Mouse (Mus musculus) neural tube, embryonic 15.5 days (tissue): Measurements from ENCODE around the gene Gm35134. TPM values are rescaled to one million over a fixed set of nuclear protein-coding genes. Genes with fewer than 3 reads are reported as not detected.
"Not testable (repeated sequence)": the region's sequence is repeated elsewhere in the genome, so short reads cannot be mapped to it uniquely, and the experiment has no call there.

Source experiments
- ATAC-seq: fragments of 200-750 bp; cut with Nextera tagmentation; 2 replicates; pipeline ENCODE4 v1.8.0; 2017; ENCODE audit warnings: mild to moderate bottlenecking, moderate TSS enrichment, moderate library complexity; ENCODE audit not compliant: low FRiP score
- H3K27ac ChIP-seq: fragments of 300-500 bp; sonication (generic); replicated peaks from 2 replicates; pipeline ENCODE4 v1.5.1; 2015; ENCODE audit warnings: mild to moderate bottlenecking, inconsistent platforms
- H3K27me3 ChIP-seq: fragments of 300-500 bp; sonication (generic); replicated peaks from 2 replicates; pipeline ENCODE4 v1.6.1; 2015; ENCODE audit warnings: inconsistent platforms
- H3K36me3 ChIP-seq: fragments of 300-500 bp; sonication (generic); 2 replicates; pipeline ENCODE4 v1.6.1; 2015; ENCODE audit warnings: inconsistent platforms
- H3K4me1 ChIP-seq: fragments of 300-500 bp; sonication (generic); 2 replicates; pipeline ENCODE4 v1.6.1; 2015; ENCODE audit warnings: inconsistent platforms
- H3K4me2 ChIP-seq: fragments of 300-500 bp; sonication (generic); 2 replicates; pipeline ENCODE4 v1.6.1; 2015; ENCODE audit warnings: inconsistent platforms, mild to moderate bottlenecking, moderate library complexity
- H3K4me3 ChIP-seq: fragments of 300-500 bp; sonication (generic); replicated peaks from 2 replicates; pipeline ENCODE4 v1.5.1; 2015; ENCODE audit warnings: mild to moderate bottlenecking, inconsistent platforms
- H3K9ac ChIP-seq: fragments of 300-500 bp; sonication (generic); replicated peaks from 2 replicates; pipeline ENCODE4 v1.6.1; 2015; ENCODE audit warnings: mild to moderate bottlenecking, inconsistent platforms
- H3K9me3 ChIP-seq: fragments of 300-500 bp; sonication (generic); replicated peaks from 2 replicates; pipeline ENCODE4 v1.6.1; 2016; ENCODE audit warnings: inconsistent platforms
- WGBS: fragments of 180-500 bp; shearing (Covaris S2); methylation state at CpG from one replicate; pipeline ENCODE4 v1.1.7; 2015; ENCODE audit warnings: mixed read lengths; 5-methylcytosine and 5-hydroxymethylcytosine counted together
- polyA plus RNA-seq: library from polyadenylated mRNA; unstranded; fragments of >200 nt; fragmentation: Nextera tagmentation; extraction: Ambion mirVana; gene quantifications from 2 replicates; pipeline ENCODE4 v1.2.1, GENCODE M21; 2015

The Gm35134 gene
- polyA plus RNA-seq, result not detected in 2 replicates

- H3K9me3 ChIP-seq, H3K27ac ChIP-seq, H3K27me3 ChIP-seq, H3K36me3 ChIP-seq, ATAC-seq, H3K9ac ChIP-seq, H3K4me1 ChIP-seq, H3K4me3 ChIP-seq, H3K4me2 ChIP-seq: not testable (repeated sequence)
- no CpG with 5 or more reads among the region's 7 CpGs for WGBS
Observed at GRCm38 (mm10) chrY:19112707-19113106, at the start of gene Gm35134. Gm35134 (plus strand) TSS chrY:19113007.
